Mouse (Mus musculus) macrophage (primary cell): ENCODE measurements around the gene Kcnt2. TPM values are rescaled to one million over a fixed set of nuclear protein-coding genes. Genes with fewer than 3 reads are reported as not detected.

Source experiments
- H3K27ac ChIP-seq: fragments of 350-480 bp; formaldehyde crosslinking; 2 replicates; pipeline ENCODE4 v1.9.0; 2021
- H3K36me3 ChIP-seq: fragments of 350-480 bp; formaldehyde crosslinking; 2 replicates; pipeline ENCODE4 v1.9.0; 2021; ENCODE audit errors: inconsistent target
- H3K4me3 ChIP-seq: fragments of 350-480 bp; formaldehyde crosslinking; 2 replicates; pipeline ENCODE4 v1.9.0; 2021; ENCODE audit errors: inconsistent target
- H3K79me2 ChIP-seq: fragments of 350-480 bp; formaldehyde crosslinking; 2 replicates; pipeline ENCODE4 v1.9.0; 2021; ENCODE audit errors: inconsistent target
- WGBS: methylation state at CpG from one replicate; pipeline ENCODE4 v1.1.7; 2026; ENCODE audit warnings: inconsistent platforms; ENCODE audit not compliant: missing documents; 5-methylcytosine and 5-hydroxymethylcytosine counted together
- polyA plus RNA-seq: library from polyadenylated mRNA; stranded (reverse); fragments of 250-400 nt; gene quantifications from 3 replicates; pipeline ENCODE4 v1.2.4, GENCODE M21; 2018; ENCODE audit warnings: inconsistent platforms

The Kcnt2 gene
- polyA plus RNA-seq, 1 experiment from 2014 or later, result not detected

- no peaks in the 10 kb centered on the region for H3K79me2 ChIP-seq
- no peak overlapping the region for H3K27ac ChIP-seq
Measured at GRCm38 (mm10) chr1:140422954-140423353, 177.0 kb downstream of the Kcnt2 start.

GRCm38 (mm10) chr1:140429284-140429850, 183.4 kb downstream of the Kcnt2 start:
- WGBS, result 57% methylated on average over 2 of the region's 2 CpGs
- H3K27ac ChIP-seq, result no peak overlapping the region
- H3K4me3 ChIP-seq, result no peak overlapping the region
- no peaks in the 10 kb centered on the region for H3K36me3 ChIP-seq
- no peaks in the 10 kb centered on the region for H3K79me2 ChIP-seq

More at GRCm38 (mm10) chr1:140422954-140423353, 177.0 kb downstream of the Kcnt2 start:
- Histone ChIP-seq H3K4me3 (no peak overlapping the region), H3K36me3 (no peaks in the 10 kb centered on the region)

- Histone ChIP-seq H3K79me2 (no peaks in the 10 kb centered on the region), H3K4me3 (no peak overlapping the region)
- 43% methylated on average over 1 of the region's 1 CpGs for WGBS
Measured at GRCm38 (mm10) chr1:140432039-140432438, 186.1 kb downstream of the Kcnt2 start.

GRCm38 (mm10) chr1:140434791-140435190, 188.8 kb downstream of the Kcnt2 start:
- Histone ChIP-seq H3K27ac (no peak overlapping the region), H3K79me2 (no peaks in the 10 kb centered on the region), H3K4me3 (no peak overlapping the region), H3K36me3 (no peaks in the 10 kb centered on the region)
- 74% methylated on average over 2 of the region's 2 CpGs for WGBS

More at GRCm38 (mm10) chr1:140432039-140432438, 186.1 kb downstream of the Kcnt2 start:
- H3K27ac ChIP-seq, result no peak overlapping the region
- no peaks in the 10 kb centered on the region for H3K36me3 ChIP-seq

- WGBS, result 72% methylated on average over 3 of the region's 5 CpGs
- Histone ChIP-seq H3K36me3 (no peaks in the 10 kb centered on the region), H3K4me3 (no peak overlapping the region), H3K79me2 (no peaks in the 10 kb centered on the region), H3K27ac (no peak overlapping the region)
Measured at GRCm38 (mm10) chr1:140438176-140438575, 192.2 kb downstream of the Kcnt2 start.

GRCm38 (mm10) chr1:140443904-140444303, 197.9 kb downstream of the Kcnt2 start:
- H3K4me3 ChIP-seq, result no peak overlapping the region
- WGBS, result 67% methylated on average over 1 of the region's 1 CpGs
- no peaks in the 10 kb centered on the region for H3K36me3 ChIP-seq
- no peaks in the 10 kb centered on the region for H3K79me2 ChIP-seq
- no peak overlapping the region for H3K27ac ChIP-seq

GRCm38 (mm10) chr1:140444394-140444793, 198.4 kb downstream of the Kcnt2 start:
- Histone ChIP-seq H3K79me2 (no peaks in the 10 kb centered on the region), H3K36me3 (no peaks in the 10 kb centered on the region), H3K4me3 (no peak overlapping the region), H3K27ac (no peak overlapping the region)
- 74% methylated on average over 5 of the region's 5 CpGs for WGBS

- Histone ChIP-seq H3K4me3 (no peak overlapping the region), H3K27ac (no peak overlapping the region), H3K36me3 (no peaks in the 10 kb centered on the region), H3K79me2 (no peaks in the 10 kb centered on the region)
- 82% methylated on average over 3 of the region's 3 CpGs for WGBS
Measured at GRCm38 (mm10) chr1:140451461-140451860, 205.5 kb downstream of the Kcnt2 start.

GRCm38 (mm10) chr1:140451924-140452323, 206.0 kb downstream of the Kcnt2 start:
- 68% methylated on average over 1 of the region's 1 CpGs for WGBS
- no peaks in the 10 kb centered on the region for H3K36me3 ChIP-seq
- H3K4me3 ChIP-seq, result no peak overlapping the region
- H3K79me2 ChIP-seq, result no peaks in the 10 kb centered on the region
- no peak overlapping the region for H3K27ac ChIP-seq

- Histone ChIP-seq H3K4me3 (no peak overlapping the region), H3K36me3 (no peaks in the 10 kb centered on the region), H3K79me2 (no peaks in the 10 kb centered on the region), H3K27ac (no peak overlapping the region)
- WGBS, result 79% methylated on average over 2 of the region's 2 CpGs
Measured at GRCm38 (mm10) chr1:140455903-140456302, 209.9 kb downstream of the Kcnt2 start.

GRCm38 (mm10) chr1:140456873-140457272, 210.9 kb downstream of the Kcnt2 start:
- H3K36me3 ChIP-seq, result no peaks in the 10 kb centered on the region

GRCm38 (mm10) chr1:140468315-140468714, 222.4 kb downstream of the Kcnt2 start:
- Histone ChIP-seq H3K4me3 (no peak overlapping the region), H3K36me3 (no peaks in the 10 kb centered on the region), H3K79me2 (no peaks in the 10 kb centered on the region), H3K27ac (no peak overlapping the region)
- 83% methylated on average over 4 of the region's 4 CpGs for whole genome bisulfite sequencing

More at GRCm38 (mm10) chr1:140456873-140457272, 210.9 kb downstream of the Kcnt2 start:
- Histone ChIP-seq H3K79me2 (no peaks in the 10 kb centered on the region), H3K4me3 (no peak overlapping the region), H3K27ac (no peak overlapping the region)
- WGBS, result 84% methylated on average over 2 of the region's 2 CpGs

GRCm38 (mm10) chr1:140469586-140469985, 223.6 kb downstream of the Kcnt2 start:
- no peaks in the 10 kb centered on the region for H3K36me3 ChIP-seq
- WGBS, result no CpG with 5 or more reads among the region's 1 CpGs
- H3K79me2 ChIP-seq, result no peaks in the 10 kb centered on the region
- H3K27ac ChIP-seq, result no peak overlapping the region
- H3K4me3 ChIP-seq, result no peak overlapping the region

GRCm38 (mm10) chr1:140476921-140477320, 231.0 kb downstream of the Kcnt2 start:
- Histone ChIP-seq H3K27ac (no peak overlapping the region), H3K4me3 (no peak overlapping the region), H3K36me3 (no peaks in the 10 kb centered on the region), H3K79me2 (no peaks in the 10 kb centered on the region)
- WGBS, result 60% methylated on average over 2 of the region's 2 CpGs

GRCm38 (mm10) chr1:140484016-140484415, 238.1 kb downstream of the Kcnt2 start:
- H3K36me3 ChIP-seq, result no peaks in the 10 kb centered on the region
- no peak overlapping the region for H3K4me3 ChIP-seq
- 100% methylated on average over 1 of the region's 1 CpGs for WGBS
- no peaks in the 10 kb centered on the region for H3K79me2 ChIP-seq
- no peak overlapping the region for H3K27ac ChIP-seq

- Histone ChIP-seq H3K36me3 (no peaks in the 10 kb centered on the region), H3K27ac (no peak overlapping the region), H3K4me3 (no peak overlapping the region), H3K79me2 (no peaks in the 10 kb centered on the region)
- WGBS, result 69% methylated on average over 2 of the region's 2 CpGs
Measured at GRCm38 (mm10) chr1:140489816-140490215, 243.9 kb downstream of the Kcnt2 start.
